Mouse (Mus musculus) retina, adult 2 months (tissue): Measurements from ENCODE around the gene Fbxo47.

Experiments
- DNase-seq: peaks from one replicate; pipeline ENCODE4 v3.0.0-alpha.2; 2012; ENCODE audit warnings: low read depth, low spot score

Gene Fbxo47

GRCm38 (mm10) chr11:97883918-97884600 is at the start of gene Fbxo47:
Fbxo47 (minus strand) TSS chr11:97884154.
- peak; percentile 93 for DNase-seq

GRCm38 (mm10) chr11:97933553-97933952 is 49.6 kb upstream of the Fbxo47 start:
- no peak for DNase-seq

GRCm38 (mm10) chr11:97928905-97929304 is 45.0 kb upstream of the Fbxo47 start:
- DNase-seq, result no peak

- DNase-seq, result no peak
These were observed 40.3 kb upstream of the Fbxo47 start for GRCm38 (mm10) chr11:97924217-97924616.

GRCm38 (mm10) chr11:97923639-97924038 is 39.7 kb upstream of the Fbxo47 start:
- DNase-seq, result no peak

GRCm38 (mm10) chr11:97915974-97916503 is 32.1 kb upstream of the Fbxo47 start:
- DNase-seq, result no peak

- DNase-seq, result no peak
These were observed 31.5 kb upstream of the Fbxo47 start for GRCm38 (mm10) chr11:97915471-97915870.

GRCm38 (mm10) chr11:97913111-97913510 is 29.2 kb upstream of the Fbxo47 start:
- no peak for DNase-seq

- DNase-seq, result no peak
These were observed 24.8 kb upstream of the Fbxo47 start for GRCm38 (mm10) chr11:97908634-97909348.

- DNase-seq, result no peak
These were observed 24.0 kb upstream of the Fbxo47 start for GRCm38 (mm10) chr11:97907935-97908334.

- DNase-seq, result no peak
These were observed 23.0 kb upstream of the Fbxo47 start for GRCm38 (mm10) chr11:97906905-97907304.

- DNase-seq, result no peak
These were observed 22.0 kb upstream of the Fbxo47 start for GRCm38 (mm10) chr11:97905941-97906340.

- no peak for DNase-seq
These were observed 21.6 kb upstream of the Fbxo47 start for GRCm38 (mm10) chr11:97905540-97905939.

GRCm38 (mm10) chr11:97904801-97905200 is 20.8 kb upstream of the Fbxo47 start:
- DNase-seq, result no peak

- no peak for DNase-seq
These were observed 17.9 kb upstream of the Fbxo47 start for GRCm38 (mm10) chr11:97901806-97902205.

- peak; percentile 67 for DNase-seq
These were observed 15.9 kb upstream of the Fbxo47 start for GRCm38 (mm10) chr11:97899822-97900221.

GRCm38 (mm10) chr11:97897568-97898185 is 13.7 kb upstream of the Fbxo47 start:
- no peak for DNase-seq

- DNase-seq, result no peak
These were observed 12.7 kb upstream of the Fbxo47 start for GRCm38 (mm10) chr11:97896655-97897054.

- no peak for DNase-seq
These were observed 7.9 kb upstream of the Fbxo47 start for GRCm38 (mm10) chr11:97891821-97892220.

- no peak for DNase-seq
These were observed 1.5 kb upstream of the Fbxo47 start for GRCm38 (mm10) chr11:97885296-97885915.

- no peak for DNase-seq
These were observed 739 bp upstream of the Fbxo47 start for GRCm38 (mm10) chr11:97884601-97885185.

- DNase-seq, result no peak
These were observed 424 bp downstream of the Fbxo47 start for GRCm38 (mm10) chr11:97883542-97883917.
